Mouse (Mus musculus) urinary bladder, adult 18-20 months (tissue): ENCODE data around the gene Plekha7.
A peak's percentile ranks its signal among the peaks of the same experiment; 100 is the strongest.

Experiments
- DNase-seq, 2 experiments: peaks; one replicate each; pipeline ENCODE4 v3.0.0; 2022; ENCODE audit warnings: low spot score in 2 of 2, mixed read lengths in 2 of 2

The Plekha7 gene

GRCm38 (mm10) chr7:116187521-116187920, 120.7 kb downstream of the Plekha7 start:
- DNase-seq, result no peak

GRCm38 (mm10) chr7:116186847-116187246, 121.3 kb downstream of the Plekha7 start:
- DNase-seq, result no peak

GRCm38 (mm10) chr7:116186156-116186555, 122.0 kb downstream of the Plekha7 start:
- DNase-seq, result no peak

DNA sequence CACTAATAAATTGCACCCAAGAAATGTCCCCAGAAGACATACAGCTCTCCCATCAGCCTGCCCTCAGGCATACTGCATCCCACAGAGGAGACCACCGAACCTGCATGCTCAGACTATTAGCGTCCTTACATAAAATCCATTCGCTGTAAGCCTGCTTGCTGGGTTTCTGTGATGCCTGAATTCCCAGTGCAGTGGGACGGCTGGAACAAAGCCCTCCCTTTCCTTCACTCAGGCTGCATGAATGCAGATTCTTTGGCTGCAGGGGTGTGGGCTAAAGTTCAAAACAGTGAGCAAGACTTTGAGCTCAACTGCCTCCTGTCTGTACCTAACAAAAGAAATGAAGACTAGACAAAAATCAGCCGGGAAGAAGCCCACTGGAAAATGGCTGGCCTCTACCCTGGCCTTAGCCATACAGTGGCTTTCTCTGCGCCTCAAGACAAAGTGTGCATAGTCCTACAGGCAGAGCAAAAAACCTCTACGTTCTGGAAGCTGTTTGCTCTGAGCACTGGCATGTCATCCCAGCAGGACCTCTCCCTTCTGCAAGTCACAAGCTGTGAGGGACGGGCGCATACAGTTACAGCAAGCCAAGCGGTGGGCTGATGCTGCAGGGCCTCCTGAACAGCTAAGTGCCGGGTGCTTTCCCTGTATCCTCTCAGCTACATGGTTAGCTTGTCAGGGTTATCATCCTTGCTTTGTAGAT, 123.7 kb downstream of the Plekha7 start:
- no peak for DNase-seq

DNA sequence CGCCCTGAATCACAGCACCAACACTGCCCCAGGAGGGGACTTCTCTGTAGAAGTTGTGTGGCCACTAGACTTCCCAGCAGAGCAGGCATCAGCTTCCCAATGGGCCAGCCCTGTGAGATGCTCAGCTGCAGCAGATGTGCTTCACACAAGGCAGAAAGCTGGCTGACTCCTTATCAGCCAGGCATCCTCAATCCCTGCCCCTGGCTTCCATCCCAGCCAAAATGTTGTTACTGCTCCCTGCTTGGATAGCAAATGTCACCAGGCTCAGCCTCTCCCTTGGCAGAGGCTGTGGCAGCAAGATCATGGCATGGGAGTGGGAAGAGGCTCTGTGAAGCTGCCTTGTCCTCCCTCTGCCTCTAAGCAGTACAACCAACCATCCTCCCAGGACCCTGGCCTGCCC, 125.7 kb downstream of the Plekha7 start:
- no peak for DNase-seq

DNA sequence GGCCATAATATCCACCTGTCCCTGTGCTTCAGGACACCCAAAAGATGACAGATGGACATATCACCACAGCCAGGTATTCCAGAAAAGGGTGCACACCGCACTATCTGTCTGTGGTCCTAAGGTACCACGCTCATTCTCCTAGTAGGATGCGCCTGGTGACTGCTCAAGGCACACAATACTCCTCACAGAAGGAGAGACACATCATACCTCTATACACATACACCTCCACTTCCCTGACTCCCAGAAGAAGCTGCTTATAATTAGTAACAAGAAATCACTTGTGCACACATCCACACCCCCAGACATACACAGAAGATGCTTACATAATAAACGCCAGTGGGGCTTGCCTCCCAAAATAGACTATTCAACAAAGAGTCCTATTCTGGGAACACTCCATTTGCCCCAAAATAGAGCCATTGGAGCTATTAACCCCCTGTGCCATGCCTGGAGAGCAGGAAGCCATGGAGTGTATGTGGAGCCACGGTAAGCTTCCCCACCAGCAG, 126.7 kb downstream of the Plekha7 start:
- DNase-seq, result no peak

- no peak for DNase-seq
Measured at GRCm38 (mm10) chr7:116178916-116179315, 129.3 kb downstream of the Plekha7 start.

GRCm38 (mm10) chr7:116172774-116173173, 135.4 kb downstream of the Plekha7 start:
- no peak for DNase-seq

DNA sequence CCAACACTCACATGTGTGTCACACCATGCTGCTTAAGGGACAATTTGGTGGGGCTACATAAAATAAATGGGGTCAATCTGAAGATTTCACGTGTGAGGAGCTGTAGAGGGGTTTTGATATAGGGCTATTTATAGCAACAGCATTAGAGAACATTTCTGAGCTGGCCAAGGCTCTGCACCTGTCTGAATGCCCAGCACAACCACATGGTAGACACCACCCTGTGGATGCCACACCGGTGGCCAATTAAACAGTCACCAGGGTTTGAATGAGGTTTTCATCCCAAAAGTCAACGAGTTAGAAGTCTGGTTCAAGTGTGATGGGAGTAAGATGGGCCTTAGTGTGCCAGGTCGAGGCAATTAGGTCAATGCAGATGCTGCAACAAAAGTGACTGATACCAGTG, 138.8 kb downstream of the Plekha7 start:
- DNase-seq, result no peak

GRCm38 (mm10) chr7:116168224-116168623, 140.0 kb downstream of the Plekha7 start:
- no peak for DNase-seq

- no peak for DNase-seq
Measured at GRCm38 (mm10) chr7:116164232-116164631, 143.9 kb downstream of the Plekha7 start.

DNA sequence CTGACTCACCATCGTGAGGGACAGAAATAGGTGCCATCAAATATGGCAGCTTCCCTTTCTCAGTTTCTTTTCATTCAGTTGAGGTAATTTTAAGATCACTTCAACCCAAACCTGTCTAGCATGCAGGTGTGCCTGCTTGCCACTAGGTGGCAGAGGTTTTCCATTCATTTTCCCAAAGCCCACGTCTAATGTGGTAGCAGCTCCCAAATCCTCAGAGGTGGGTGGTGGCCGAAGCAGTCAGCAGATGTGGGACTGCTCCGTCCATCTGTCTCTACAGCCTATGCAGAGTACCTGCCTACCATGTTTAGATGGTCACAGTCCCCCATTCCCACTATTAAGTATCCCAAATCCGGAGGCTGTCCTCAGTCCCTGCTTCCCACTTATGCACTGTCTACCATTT, 146.6 kb downstream of the Plekha7 start:
- peak; percentile 9 to 13 for DNase-seq

GRCm38 (mm10) chr7:116156894-116157143, 151.4 kb downstream of the Plekha7 start:
- no peak for DNase-seq

DNA sequence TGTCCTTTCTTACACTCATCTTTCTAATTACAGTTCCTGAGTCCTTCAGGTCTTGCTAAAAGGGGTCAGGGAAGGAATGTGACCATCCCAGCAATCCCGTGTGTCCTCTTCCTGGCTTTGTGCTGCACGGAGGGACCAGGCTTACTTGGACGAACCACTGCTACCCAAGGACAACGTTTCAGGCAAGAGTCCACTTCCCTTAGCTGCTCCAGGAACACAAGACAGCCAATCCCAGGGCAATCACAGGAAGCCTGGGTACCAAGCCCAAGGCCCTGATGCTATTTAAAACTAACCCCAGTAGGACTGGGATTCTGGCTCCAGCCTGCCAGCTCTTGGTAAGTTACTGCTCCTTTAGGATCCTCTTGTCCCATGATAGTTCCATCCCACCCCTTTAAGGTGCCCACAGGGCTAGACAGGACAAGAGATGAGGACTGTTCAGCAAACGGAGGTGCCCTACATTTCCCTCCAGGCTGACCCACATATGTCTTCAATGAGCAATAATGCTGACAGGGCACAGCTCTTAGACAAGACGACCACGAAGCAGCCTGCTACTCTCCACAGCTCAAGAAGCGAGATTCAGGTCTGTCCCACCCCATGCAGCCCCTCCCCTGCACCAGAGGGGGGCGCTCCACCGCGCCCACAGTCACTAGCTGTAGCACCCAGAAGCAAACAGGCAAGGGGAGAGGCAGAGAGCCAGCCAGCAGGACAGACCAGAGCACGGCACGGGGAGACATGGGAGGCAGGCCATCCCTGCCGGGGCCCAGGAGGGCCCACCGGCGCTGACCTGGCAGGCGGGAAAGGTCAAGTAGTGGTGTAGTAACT, 151.9 kb downstream of the Plekha7 start:
- DNase-seq, result no peak

DNA sequence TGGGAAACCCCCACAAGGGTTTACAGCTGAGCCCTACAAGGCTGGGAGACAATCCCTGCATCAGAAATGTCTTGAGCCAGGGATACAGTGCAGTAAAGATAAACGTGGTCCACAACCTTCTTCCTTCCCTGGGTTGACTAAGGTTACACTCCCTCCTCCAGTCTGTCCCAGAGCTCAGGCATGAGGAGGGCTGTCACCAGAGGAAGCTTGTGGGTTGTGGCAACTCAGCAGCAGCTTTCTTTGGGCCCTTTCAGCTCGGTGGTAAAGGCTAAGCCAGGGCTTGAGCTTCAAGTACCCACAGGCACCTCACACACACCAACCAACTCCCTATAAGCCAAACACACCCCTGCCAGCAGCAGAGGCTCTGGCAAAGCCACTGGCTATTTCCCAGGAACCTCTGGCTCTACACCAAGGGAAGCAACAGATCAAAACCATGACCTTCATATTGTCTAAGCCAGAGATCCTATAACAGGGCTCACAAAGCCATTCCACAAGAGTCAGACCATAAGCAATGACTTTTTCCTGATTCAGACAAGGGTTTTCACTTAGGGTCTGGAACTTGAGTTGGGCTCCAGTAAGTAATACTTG, 154.3 kb downstream of the Plekha7 start:
- no peak for DNase-seq

DNA sequence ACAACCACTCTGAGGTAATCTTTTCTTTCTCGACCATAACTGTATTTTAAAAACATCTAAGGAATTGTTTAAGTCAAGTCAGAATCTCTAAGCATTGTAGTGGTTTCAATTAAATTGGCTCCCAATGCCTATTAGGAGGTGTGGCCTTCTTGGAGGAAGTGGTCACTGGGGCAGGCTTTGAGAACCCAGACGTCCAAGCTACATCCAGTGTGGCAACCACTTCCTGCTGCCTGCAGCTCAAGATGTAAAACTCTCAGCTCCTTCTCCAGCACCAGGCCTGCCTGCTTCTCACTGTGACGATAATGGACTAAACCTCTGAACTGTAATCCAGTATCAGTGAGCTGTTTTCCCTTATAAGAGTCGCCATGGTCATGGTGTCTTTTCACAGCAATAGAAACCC, 158.6 kb downstream of the Plekha7 start:
- DNase-seq, result no peak

DNA sequence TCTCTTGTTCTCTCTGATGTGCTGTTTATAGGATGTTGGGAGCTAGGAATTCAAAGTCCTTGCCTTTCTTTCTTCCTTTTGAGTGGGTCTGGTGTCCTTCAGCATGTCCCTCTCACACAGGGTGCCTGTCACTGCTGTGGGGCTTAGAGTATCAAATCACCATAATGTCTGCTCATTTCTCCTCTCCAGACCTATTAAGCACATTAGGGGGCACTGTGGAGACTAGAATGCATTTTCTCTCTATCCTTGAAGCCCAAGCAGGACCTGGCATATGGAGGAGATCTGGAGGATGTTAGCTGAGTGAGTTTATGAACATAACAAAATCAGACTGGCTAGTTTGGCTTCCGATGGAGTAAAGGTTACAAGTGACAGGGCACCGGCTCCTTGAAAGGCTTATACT, 161.1 kb downstream of the Plekha7 start:
- DNase-seq, result no peak

DNA sequence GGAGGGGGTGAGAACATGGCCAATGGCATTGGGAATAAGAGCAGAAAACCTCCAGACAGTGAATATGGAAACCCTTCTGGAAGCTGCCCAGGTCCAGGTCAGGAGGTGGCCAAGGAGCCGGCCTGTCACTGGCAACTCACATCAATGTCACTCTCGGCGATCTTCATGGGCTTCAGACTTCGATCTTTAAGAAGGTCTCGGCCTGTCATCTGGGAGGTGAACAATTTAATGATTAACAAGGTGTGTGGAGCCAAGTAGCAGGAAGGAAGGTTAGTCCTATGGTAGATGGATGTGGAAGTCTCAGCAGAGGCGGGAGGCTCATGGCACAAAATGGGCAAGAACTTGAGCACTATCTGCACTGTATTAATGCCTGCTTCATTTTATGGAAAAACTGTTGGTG, 163.1 kb downstream of the Plekha7 start:
- no peak for DNase-seq

DNA sequence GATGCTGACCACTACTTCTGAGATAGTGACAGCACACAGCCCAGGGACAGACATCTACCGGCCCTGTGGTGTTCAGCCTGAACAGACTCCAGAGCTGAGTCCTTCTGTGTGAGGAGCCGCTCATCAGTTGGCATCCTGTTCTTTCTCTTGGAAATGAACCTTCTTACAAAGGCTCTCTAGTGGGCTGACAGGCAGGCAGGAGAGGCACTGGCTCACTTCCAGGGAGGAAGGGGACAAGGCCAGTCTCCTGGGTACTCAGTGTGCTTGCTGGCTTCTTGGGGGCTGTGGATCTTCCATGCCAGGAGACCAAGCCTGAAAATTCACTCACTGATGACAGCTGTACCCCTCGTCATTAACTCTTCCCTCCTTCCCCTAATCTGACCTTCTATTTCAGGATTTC, 170.5 kb downstream of the Plekha7 start:
- no peak for DNase-seq

- no peak for DNase-seq
Measured at GRCm38 (mm10) chr7:116137149-116137548, 171.0 kb downstream of the Plekha7 start.

- no peak for DNase-seq
Measured at GRCm38 (mm10) chr7:116134413-116135292, 173.5 kb downstream of the Plekha7 start.

DNA sequence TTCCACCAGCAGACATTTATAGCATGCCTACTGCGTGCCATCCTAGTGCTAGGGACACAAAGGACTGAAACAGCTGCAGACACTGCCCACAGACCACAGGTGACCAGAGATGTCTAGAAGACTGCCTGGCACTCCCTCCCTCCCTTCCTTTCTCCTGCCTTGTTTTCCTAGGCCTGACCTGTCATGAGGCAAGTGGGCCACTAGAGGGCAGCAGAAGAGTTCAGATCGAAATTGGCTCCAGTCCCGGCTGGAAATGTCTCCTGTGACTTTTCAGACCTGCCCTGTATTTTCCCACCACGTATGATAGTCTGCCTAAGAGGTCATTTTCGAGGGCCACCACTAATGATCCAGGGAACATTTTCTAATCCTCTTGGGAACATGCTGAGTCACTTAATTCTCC, 176.1 kb downstream of the Plekha7 start:
- peak; percentile 49 to 50 for DNase-seq
